Mouse (Mus musculus): Measurements from ENCODE around the gene Zfp985.
"Not testable (repeated sequence)": the region's sequence is repeated elsewhere in the genome, so short reads cannot be mapped to it uniquely, and the experiment has no call there.

The Zfp985 gene

GRCm38 (mm10) chr4:147553071-147553470 lies at the start of gene Zfp985:
TSS of gene Zfp985 (plus strand) at chr4:147553277.
- in situ Hi-C loops (cut with MboI, MseI) = not testable (repeated sequence)

- in situ Hi-C loops (cut with MboI, MseI) = loop anchor here in 1 of 2 experiments (5.0 to 25.0 kb wide), 2 partner anchors 253 to 797 kb away; no protein-coding TSS in a partner anchor
These were observed 43.9 kb upstream of the Zfp985 start for GRCm38 (mm10) chr4:147509174-147509573.

GRCm38 (mm10) chr4:147518981-147519380 lies 34.1 kb upstream of the Zfp985 start:
- in situ Hi-C loops (cut with MboI, MseI) = loop anchor here (5.0 to 25.0 kb wide), 3 partner anchors 807 to 1962 kb away; no protein-coding TSS in a partner anchor

GRCm38 (mm10) chr4:147520100-147520499 lies 33.0 kb upstream of the Zfp985 start:
- in situ Hi-C loops (cut with MboI, MseI) = loop anchor here (5.0 to 25.0 kb wide), 4 partner anchors 67 to 1958 kb away; no protein-coding TSS in a partner anchor

GRCm38 (mm10) chr4:147525125-147525524 lies 28.0 kb upstream of the Zfp985 start:
- in situ Hi-C loops (cut with MboI, MseI) = loop anchor here in 1 of 2 experiments (10.0 kb wide), 1 partner anchor 1870 kb away; no protein-coding TSS in a partner anchor

DNA sequence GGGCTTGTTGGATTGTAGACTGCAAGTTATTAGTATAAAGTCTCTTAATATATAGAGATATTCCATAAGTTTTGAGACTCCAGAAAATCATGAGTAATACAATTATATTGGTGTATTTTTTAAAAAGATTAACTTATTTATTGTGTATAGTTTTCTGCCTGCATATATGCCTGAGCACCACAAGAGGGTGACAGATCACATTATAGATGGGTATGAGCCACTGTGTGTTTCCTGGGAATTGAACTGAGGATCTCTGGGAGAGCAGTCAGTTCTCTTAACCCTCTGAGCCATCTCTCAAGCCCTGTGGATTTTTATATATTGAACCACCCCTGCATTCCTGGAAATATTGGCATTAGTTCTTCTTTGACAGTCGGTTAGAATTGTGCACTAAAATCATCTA lies 22.7 kb upstream of the Zfp985 start:
- in situ Hi-C loops (cut with MboI, MseI) = no loop called here

DNA sequence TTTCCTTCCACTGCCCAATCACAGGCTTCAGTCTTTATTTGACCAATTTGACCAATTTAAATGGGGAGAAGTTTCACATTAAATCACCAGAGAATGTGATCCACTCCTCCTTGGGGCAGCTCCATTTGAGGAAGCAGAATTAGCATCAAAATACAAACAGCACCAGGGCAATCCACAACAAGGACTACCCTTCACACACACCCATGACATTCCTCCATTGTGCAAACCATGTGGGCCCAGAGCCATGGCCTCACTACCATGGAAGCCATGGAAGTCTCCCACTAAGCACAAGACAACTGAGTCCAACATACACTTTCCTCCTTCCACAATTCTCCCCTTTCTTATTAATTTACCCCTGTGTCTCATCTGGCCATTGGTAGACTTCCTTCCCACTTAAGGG lies 17.2 kb upstream of the Zfp985 start:
- in situ Hi-C loops (cut with MboI, MseI) = not testable (repeated sequence)

DNA sequence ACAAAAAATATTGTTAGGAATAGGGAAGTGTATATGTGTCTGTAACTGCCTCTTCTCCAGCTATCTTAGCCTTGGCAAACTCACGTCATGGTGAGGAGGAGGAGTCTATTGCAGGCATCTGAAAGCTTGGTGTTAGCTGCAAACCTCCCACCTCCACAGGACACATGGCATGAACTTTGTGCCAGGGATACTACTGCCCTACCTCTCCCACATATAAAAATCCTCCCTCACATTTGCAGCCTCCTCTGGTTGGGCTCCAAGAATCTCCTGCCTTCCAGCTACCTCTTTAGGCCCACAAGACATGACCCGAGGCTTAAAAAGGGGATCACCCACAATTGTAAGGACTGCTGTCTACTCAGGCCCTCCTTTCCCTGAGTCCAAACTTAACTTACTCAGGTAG lies 15.4 kb upstream of the Zfp985 start:
- in situ Hi-C loops (cut with MboI, MseI) = no loop called here

GRCm38 (mm10) chr4:147539918-147540317 lies 13.2 kb upstream of the Zfp985 start, which contains the start of gene Gm16503:
TSS of gene Gm16503 (plus strand) at chr4:147540218.
- in situ Hi-C loops (cut with MboI, MseI) = not testable (repeated sequence)

GRCm38 (mm10) chr4:147541105-147541504 lies 12.0 kb upstream of the Zfp985 start:
- in situ Hi-C loops (cut with MboI, MseI) = no loop called here

DNA sequence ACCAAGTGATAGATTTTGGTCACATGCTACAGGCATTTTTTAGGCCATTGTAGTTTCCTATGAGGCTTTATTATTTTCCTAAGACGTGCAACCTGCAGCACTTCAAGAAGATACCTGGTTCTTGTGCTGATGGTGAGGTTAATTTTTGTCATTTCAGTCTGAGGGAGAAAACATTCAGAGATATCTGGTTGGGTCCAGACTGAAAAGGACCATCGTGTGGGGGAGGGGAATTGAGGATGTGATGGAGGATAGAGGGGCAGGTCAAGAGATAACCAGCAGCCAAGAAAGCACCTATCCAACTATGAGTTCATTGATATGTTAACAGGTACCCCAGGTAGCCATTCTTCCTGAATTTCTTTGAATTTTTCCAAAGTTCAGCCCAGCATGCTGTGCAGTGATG lies 1.3 kb downstream of the Zfp985 start:
- in situ Hi-C loops (cut with MboI, MseI) = not testable (repeated sequence)

DNA sequence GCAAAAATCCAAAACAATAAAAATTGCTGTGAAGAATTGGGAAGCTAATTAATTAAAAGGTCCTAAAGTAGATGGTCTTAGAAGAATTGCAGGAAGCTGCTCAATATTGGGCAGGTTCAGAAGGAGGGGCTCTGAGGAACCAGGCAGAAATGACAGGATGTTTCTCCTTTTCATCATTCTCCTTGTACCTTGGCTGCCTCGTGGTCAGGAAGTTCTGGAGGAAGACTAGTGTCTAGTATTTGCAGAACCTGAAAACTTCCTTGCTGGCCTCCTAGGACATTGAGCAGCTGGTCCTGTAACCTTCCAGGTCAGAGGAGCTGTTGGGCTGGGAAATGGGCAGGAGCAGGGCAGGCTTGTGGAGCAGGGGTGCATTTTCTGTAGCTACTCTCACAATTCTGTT lies 3.8 kb downstream of the Zfp985 start:
- in situ Hi-C loops (cut with MboI, MseI) = not testable (repeated sequence)

- in situ Hi-C loops (cut with MboI, MseI) = not testable (repeated sequence)
These were observed 4.9 kb downstream of the Zfp985 start for GRCm38 (mm10) chr4:147558011-147558410.

DNA sequence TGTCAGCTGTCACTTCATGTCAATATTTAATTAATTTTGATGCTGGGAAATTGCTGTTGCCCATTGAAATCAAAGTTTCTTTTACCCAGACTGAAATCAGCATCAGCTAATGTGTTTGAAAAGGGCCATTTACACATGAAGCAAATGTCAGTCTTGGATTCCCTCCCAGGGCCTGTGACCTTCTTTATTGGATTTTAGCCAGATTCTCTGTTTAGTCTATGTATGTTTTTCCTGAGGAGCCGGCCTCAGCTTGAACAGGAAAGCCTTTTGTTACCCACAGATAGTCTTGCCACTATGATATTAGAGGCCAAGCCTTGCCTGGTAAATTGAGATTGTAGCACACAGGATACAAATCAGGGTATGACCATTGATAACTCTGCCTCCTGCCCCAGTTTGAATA lies 6.0 kb downstream of the Zfp985 start:
- in situ Hi-C loops (cut with MboI, MseI) = not testable (repeated sequence)

DNA sequence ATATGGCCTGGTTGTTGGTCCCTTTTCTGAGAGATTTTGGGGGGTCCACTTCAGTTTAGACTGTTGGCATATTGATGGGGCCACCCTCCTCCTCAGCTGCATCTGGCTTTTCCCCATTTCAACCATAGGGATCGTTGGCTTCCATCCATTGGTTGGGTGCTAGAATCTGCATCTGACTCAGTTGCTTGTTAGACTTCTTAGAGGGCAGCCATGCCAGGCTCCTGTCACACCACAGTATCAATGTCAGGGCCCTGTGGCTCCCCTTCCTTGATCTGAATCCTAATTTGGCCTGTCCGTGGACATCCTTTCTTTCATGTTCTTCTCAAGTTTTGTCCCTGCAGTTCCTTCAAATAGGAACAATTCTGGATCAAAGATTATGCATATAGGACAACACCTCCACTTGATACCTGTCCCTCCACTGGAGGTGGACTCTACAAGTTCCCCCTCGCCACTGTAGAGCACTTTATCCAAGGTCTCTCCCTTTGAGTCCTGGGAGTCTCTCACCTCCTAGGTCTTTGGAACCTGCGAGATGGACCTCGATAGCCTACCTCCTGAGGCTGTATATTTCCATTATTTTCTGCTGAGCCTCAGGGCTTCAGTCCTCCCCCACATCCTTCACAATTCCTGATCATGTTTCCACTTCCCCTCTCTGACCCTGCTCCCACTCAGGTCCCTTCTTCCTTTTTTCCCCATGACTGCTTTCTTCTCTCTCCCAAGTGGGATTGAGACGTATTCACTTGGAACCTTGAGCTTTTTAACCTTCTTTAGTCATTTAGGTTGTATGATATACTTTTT lies 12.5 kb downstream of the Zfp985 start:
- in situ Hi-C loops (cut with MboI, MseI) = loop anchor here (5.0 to 10.0 kb wide), 5 partner anchors 127 to 1691 kb away; no protein-coding TSS in a partner anchor

- in situ Hi-C loops (cut with MboI, MseI) = not testable (repeated sequence)
These were observed 18.1 kb downstream of the Zfp985 start for GRCm38 (mm10) chr4:147571156-147571555.

DNA sequence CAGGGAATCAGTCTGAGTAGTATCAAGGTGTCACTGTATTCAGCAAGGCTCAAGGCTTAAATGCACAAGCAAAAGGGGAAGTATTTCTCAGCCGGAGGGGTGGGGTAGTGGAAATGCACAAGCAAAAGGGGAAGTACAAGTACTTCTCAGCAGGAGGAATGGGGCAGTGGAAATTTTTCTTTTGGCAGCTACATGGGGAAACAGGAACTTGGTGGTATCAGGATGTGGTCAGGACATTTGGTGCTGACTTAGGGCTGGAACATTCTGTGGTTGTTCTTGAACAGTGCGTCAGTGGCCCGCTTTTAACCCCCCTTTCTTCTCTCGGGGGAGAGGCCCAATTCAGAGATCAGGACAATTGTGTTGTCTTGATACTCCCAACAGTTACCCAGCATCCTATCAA lies 26.3 kb downstream of the Zfp985 start:
- in situ Hi-C loops (cut with MboI, MseI) = loop anchor here in 1 of 2 experiments (25.0 kb wide), 1 partner anchor 1317 kb away; no protein-coding TSS in a partner anchor

GRCm38 (mm10) chr4:147586511-147587473 lies 33.7 kb downstream of the Zfp985 start:
- in situ Hi-C loops (cut with MboI, MseI) = loop anchor here (5.0 to 25.0 kb wide), 4 partner anchors 64 to 1324 kb away; no protein-coding TSS in a partner anchor

- in situ Hi-C loops (cut with MboI, MseI) = loop anchor here in 1 of 2 experiments (25.0 kb wide), 1 partner anchor 1332 kb away; no protein-coding TSS in a partner anchor
These were observed 41.6 kb downstream of the Zfp985 start for GRCm38 (mm10) chr4:147594630-147595029.

GRCm38 (mm10) chr4:147597685-147598084 lies 44.6 kb downstream of the Zfp985 start:
- in situ Hi-C loops (cut with MboI, MseI) = loop anchor here in 1 of 2 experiments (25.0 kb wide), 1 partner anchor 1335 kb away; no protein-coding TSS in a partner anchor

- in situ Hi-C loops (cut with MboI, MseI) = loop anchor here in 1 of 2 experiments (25.0 kb wide), 1 partner anchor 1337 kb away; no protein-coding TSS in a partner anchor
These were observed 45.8 kb downstream of the Zfp985 start for GRCm38 (mm10) chr4:147598831-147599230.
